ENCODE assay signal across 8 mouse cellular contexts in genomic region chr11:50431134-50432068, GRCm38 (mm10). TPM values are rescaled to one million over a fixed set of nuclear protein-coding genes. Genes with fewer than 3 reads are reported as not detected.
DNase-seq lines count a peak whose midpoint lies in the region; ATAC-seq lines count a peak whose summit lies in the region.

No protein-coding gene starts in this region.

- no peaks in the 10 kb centered on the region; the same call in 1 of the 2 replicates for H3K27me3 ChIP-seq in forebrain, embryonic 13.5 days
- H3K27me3 ChIP-seq in intestine, embryonic 14.5 days (replicated peaks; ENCODE audit: control insufficient read depth, insufficient read depth, low read length): no peaks in the 10 kb centered on the region

- H3K4me2 ChIP-seq in forebrain, embryonic 13.5 days: peak overlapping the region; percentile 65
- H3K4me2 ChIP-seq in intestine, embryonic 14.5 days (ENCODE audit: low read length): peak overlapping the region; percentile 62

- peak; percentile 89 for DNase-seq in heart, adult 11 months
- DNase-seq in heart, postnatal 25 days (ENCODE audit: low spot score): no peak
- peak; percentile 22 for DNase-seq in adrenal gland, postnatal 14 days
- DNase-seq in intestine, embryonic 14.5 days (ENCODE audit: low spot score): peak; percentile 69
- DNase-seq in thymus, postnatal 4 days: peak; percentile 41
- no peak for DNase-seq in right cerebral cortex, adult 2 months (ENCODE audit: low spot score in 2 of 2)

- intact Hi-C loops in heart, postnatal 25 days (cut with DNase I): no loop called here

- H3K9ac ChIP-seq in forebrain, embryonic 13.5 days: peak overlapping the region; percentile 90
- H3K9ac ChIP-seq in intestine, embryonic 14.5 days (ENCODE audit: low read length): peak overlapping the region; percentile 83

- H3K9me3 ChIP-seq in forebrain, embryonic 13.5 days (replicated peaks): no peaks in the 10 kb centered on the region
- H3K9me3 ChIP-seq in intestine, embryonic 14.5 days (ENCODE audit: control insufficient read depth, low read length): no peaks in the 10 kb centered on the region

- 29% methylated on average over 23 of the region's 32 CpGs for WGBS in forebrain, embryonic 13.5 days
- 33% methylated on average over 32 of the region's 32 CpGs for WGBS in intestine, embryonic 14.5 days

- no peaks in the 10 kb centered on the region for H3K36me3 ChIP-seq in forebrain, embryonic 13.5 days (ENCODE audit: poor library complexity, severe bottlenecking)
- no peaks in the 10 kb centered on the region for H3K36me3 ChIP-seq in intestine, embryonic 14.5 days (ENCODE audit: control insufficient read depth, insufficient read depth, low read length)

- H3K4me3 ChIP-seq in forebrain, embryonic 13.5 days: peak overlapping the region; percentile 76
- peak overlapping the region; percentile 80 for H3K4me3 ChIP-seq in intestine, embryonic 14.5 days (ENCODE audit: low read depth, low read length)

- H3K4me1 ChIP-seq in forebrain, embryonic 13.5 days: peaks cover 10% of the 10 kb centered on the region; the same call in 1 of the 2 replicates
- H3K4me1 ChIP-seq in intestine, embryonic 14.5 days (replicated peaks; ENCODE audit: control insufficient read depth, insufficient read depth, low read length): peaks cover 10% of the 10 kb centered on the region; the same call in 1 of the 2 replicates

- H3K27ac ChIP-seq in forebrain, embryonic 13.5 days: peak overlapping the region; percentile 91
- peak overlapping the region; percentile 90 for H3K27ac ChIP-seq in intestine, embryonic 14.5 days (ENCODE audit: low read depth)

- peak; percentile 41 for ATAC-seq in forebrain, embryonic 13.5 days
- peak; percentile 28; the same call in 1 of the 2 replicates for ATAC-seq in intestine, embryonic 14.5 days (replicated peaks; ENCODE audit: low FRiP score, low TSS enrichment, low read depth)
- peak; percentile 48 for ATAC-seq in megakaryocyte progenitor cell, adult 5-6 weeks (replicated peaks; ENCODE audit: poor library complexity)

RNA-seq across cellular contexts. Expression of gene Rufy1, which starts 0.5 kb away (rescaled TPM):
- total RNA-seq in heart, postnatal 25 days (2021): 10 to 100 TPM; 27.6 to 29.5 TPM
- total RNA-seq in adrenal gland, postnatal 14 days (2021): 27.1 and 29.5 TPM in 2 replicates
- 26.1 and 28.0 TPM in 2 replicates for polyA plus RNA-seq in forebrain, embryonic 13.5 days (2015; fragmentation: Nextera tagmentation; extraction: Ambion mirVana)
- 21.6 and 24.8 TPM in 2 replicates for polyA plus RNA-seq in intestine, embryonic 14.5 days (2014; fragmentation: Nextera tagmentation; extraction: Ambion mirVana)
- total RNA-seq in megakaryocyte progenitor cell, adult 5-6 weeks (2015): 29.5 and 38.1 TPM in 2 replicates
- 42.5 and 48.5 TPM in 2 replicates for total RNA-seq in megakaryocyte progenitor cell, adult 5-6 weeks (2017)

RNA-seq across cellular contexts. Expression of gene Hnrnph1, which starts 54.6 kb away (rescaled TPM):
- total RNA-seq in heart, postnatal 25 days (2021): 100 to 1,000 TPM; 102 to 128 TPM
- 269 and 317 TPM in 2 replicates for total RNA-seq in adrenal gland, postnatal 14 days (2021)
- 721 and 763 TPM in 2 replicates for polyA plus RNA-seq in forebrain, embryonic 13.5 days (2015; fragmentation: Nextera tagmentation; extraction: Ambion mirVana)
- 411 and 475 TPM in 2 replicates for polyA plus RNA-seq in intestine, embryonic 14.5 days (2014; fragmentation: Nextera tagmentation; extraction: Ambion mirVana)
- 748 and 912 TPM in 2 replicates for total RNA-seq in megakaryocyte progenitor cell, adult 5-6 weeks (2015)
- 703 and 864 TPM in 2 replicates for total RNA-seq in megakaryocyte progenitor cell, adult 5-6 weeks (2017)

Comparison
In these comparisons a context has a peak if more than half of its experiments do, and no peak if none do; other contexts are left out.
1. DNase-seq: peak in heart, adult 11 months (single experiment), adrenal gland, postnatal 14 days (single experiment), intestine, embryonic 14.5 days (single experiment) and thymus, postnatal 4 days (single experiment); none in heart, postnatal 25 days (single experiment) and right cerebral cortex, adult 2 months (0 of 2).
2. Peak in every context shown above with its lines, with median percentiles within 50 percentile points of each other: ATAC-seq.